Mouse (Mus musculus) stomach, adult 2 months (tissue): ENCODE measurements around the gene Alpk1. TPM values are rescaled to one million over a fixed set of nuclear protein-coding genes. Genes with fewer than 3 reads are reported as not detected.

ENCODE experiments used
- polyA plus RNA-seq: library from polyadenylated mRNA; depleted of rRNA; stranded (reverse); fragments of >200 nt; gene quantifications from 2 replicates; pipeline ENCODE4 v1.2.3, GENCODE M21; 2012; rRNA removed

Alpk1 gene
- 0.30 and 0.55 TPM in 2 replicates for polyA plus RNA-seq

GRCm38 (mm10) chr3:127780021-127780644 lies at the start of gene Alpk1:
TSS of gene Alpk1 (minus strand) at chr3:127780527.

GRCm38 (mm10) chr3:127789500-127790191 lies 9.3 kb upstream of the Alpk1 start, which contains the start of gene Tifa:
TSS of gene Tifa (plus strand) at chr3:127789805.

GRCm38 (mm10) chr3:127633080-127634032 lies 147.0 kb downstream of the Alpk1 start, which contains the start of gene Neurog2:
TSS of gene Neurog2 (plus strand) at chr3:127633135.

Other genes starting within 250 kb of the Alpk1 start
- 0.05 and 0.06 TPM in 2 replicates for gene Larp7, start 227.2 kb downstream of the Alpk1 start, polyA plus RNA-seq
- 0.03 and 0.05 TPM in 2 replicates for gene Zgrf1, start 227.0 kb downstream of the Alpk1 start, polyA plus RNA-seq
- gene Neurog2, start 147.4 kb downstream of the Alpk1 start, polyA plus RNA-seq: not detected in 2 replicates
- gene Tifa, start 9.3 kb upstream of the Alpk1 start, polyA plus RNA-seq: 4.6 and 5.4 TPM in 2 replicates
- 9.7 and 16.2 TPM in 2 replicates for gene Ap1ar, start 57.0 kb upstream of the Alpk1 start, polyA plus RNA-seq
- gene Fam241a, start 115.8 kb upstream of the Alpk1 start, polyA plus RNA-seq: 2.4 and 4.6 TPM in 2 replicates